Comparison of ENCODE assay signal across 14 mouse cellular contexts in the genomic region with DNA sequence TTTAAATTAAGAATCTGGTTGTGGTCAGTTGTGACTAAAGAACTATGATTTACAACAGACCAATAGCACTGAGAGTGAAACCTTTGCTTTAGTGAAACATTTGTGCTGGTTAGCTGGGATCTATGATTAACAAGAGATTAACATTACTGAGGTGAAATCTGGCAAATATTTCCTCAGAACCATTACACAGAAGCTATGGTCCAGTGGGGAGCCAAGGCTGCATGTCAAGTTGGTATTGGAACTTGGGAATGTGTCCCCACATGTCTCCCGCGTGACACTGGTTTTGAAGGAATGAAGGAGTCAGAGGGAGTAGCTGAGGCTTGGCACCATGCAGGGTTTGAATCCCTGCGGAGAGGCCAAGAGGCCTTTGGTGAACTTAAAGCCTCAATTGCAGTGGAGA.
"Had no signal": no experiment of that assay in that cellular context is flagged by ENCODE, and none has a peak within 500 bp of the region (broad histone marks: within the 10 kb centered on the region; RNA-seq: fewer than 3 reads in every experiment).

No protein-coding gene starts in this region.

- H3K9me3 ChIP-seq: limb, embryonic 12.5 days; limb, embryonic 15.5 days had no signal

- ATAC-seq: intestine, postnatal 0 days; liver, postnatal 0 days; lung, postnatal 0 days; midbrain, embryonic 13.5 days had no signal

- H3K4me3 ChIP-seq: limb, embryonic 12.5 days; limb, embryonic 15.5 days; midbrain, embryonic 13.5 days had no signal

- H3K27me3 ChIP-seq: limb, embryonic 12.5 days; limb, embryonic 15.5 days; midbrain, embryonic 13.5 days had no signal

- H3K27ac ChIP-seq: limb, embryonic 12.5 days; limb, embryonic 15.5 days; liver, embryonic 14.5 days; macrophage; midbrain, embryonic 13.5 days had no signal

- DNase-seq: left cerebral cortex, postnatal 4 days; liver, postnatal 0 days; lung, embryonic 14.5 days; thymus, adult 18-20 months; thymus, postnatal 14 days; thymus, postnatal 4 days had no signal

- H3K4me1 ChIP-seq: limb, embryonic 12.5 days; limb, embryonic 15.5 days; midbrain, embryonic 13.5 days had no signal

- H3K9ac ChIP-seq: limb, embryonic 12.5 days; limb, embryonic 15.5 days; liver, embryonic 14.5 days; liver, postnatal 0 days; lung, embryonic 14.5 days; midbrain, embryonic 13.5 days had no signal

- H3K4me2 ChIP-seq: limb, embryonic 12.5 days; limb, embryonic 15.5 days; liver, embryonic 11.5 days; lung, embryonic 14.5 days; midbrain, embryonic 13.5 days had no signal
